Mouse (Mus musculus) liver, adult 2 months (tissue): ENCODE measurements around the gene Rin3. TPM values are rescaled to one million over a fixed set of nuclear protein-coding genes. Genes with fewer than 3 reads are reported as not detected.

Source experiments
- DNase-seq: peaks from one replicate; pipeline ENCODE4 v3.0.0-alpha.2; 2011; ENCODE audit warnings: low read depth, low spot score; ENCODE audit errors: extremely low read depth
- H3K27ac ChIP-seq: fragments of 200-500 bp; replicated peaks from 2 replicates; pipeline ENCODE4 v1.5.1; 2012; ENCODE audit warnings: low read depth, mild to moderate bottlenecking, control low read depth, inconsistent platforms, low read length; ENCODE audit not compliant: insufficient read depth
- H3K27me3 ChIP-seq: fragments of 200-500 bp; 2 replicates; pipeline ENCODE4 v1.6.1; 2012; ENCODE audit warnings: mild to moderate bottlenecking, moderate library complexity, low read length, inconsistent platforms; ENCODE audit not compliant: control insufficient read depth, insufficient read depth
- H3K36me3 ChIP-seq: fragments of 200-500 bp; 2 replicates; pipeline ENCODE4 v1.6.1; 2012; ENCODE audit warnings: low read length, inconsistent platforms; ENCODE audit not compliant: control insufficient read depth, insufficient read depth
- H3K4me1 ChIP-seq: fragments of 200-500 bp; 2 replicates; pipeline ENCODE4 v1.6.1; 2011; ENCODE audit warnings: low read length; ENCODE audit not compliant: control insufficient read depth, insufficient read depth
- H3K4me3 ChIP-seq: fragments of 200-500 bp; 2 replicates; pipeline ENCODE4 v1.5.1; 2011; ENCODE audit warnings: low read depth, mild to moderate bottlenecking, control low read depth, low read length, moderate library complexity; ENCODE audit not compliant: insufficient read depth
- H3K79me2 ChIP-seq: fragments of 200-500 bp; 2 replicates; pipeline ENCODE4 v1.6.1; 2012; ENCODE audit warnings: inconsistent platforms, mild to moderate bottlenecking, low read length, moderate library complexity; ENCODE audit not compliant: control insufficient read depth, insufficient read depth
- H3K9ac ChIP-seq: fragments of 200-500 bp; 2 replicates; pipeline ENCODE4 v1.6.1; 2012; ENCODE audit warnings: low read depth, mild to moderate bottlenecking, control low read depth, inconsistent platforms, low read length
- CTCF ChIP-seq: fragments of 200-500 bp; IDR thresholded peaks from 2 replicates; pipeline ENCODE4 v1.5.1; 2011; ENCODE audit warnings: low read depth, low read length, control low read depth
- POLR2A ChIP-seq: fragments of 200-500 bp; IDR thresholded peaks from 2 replicates; pipeline ENCODE4 v1.6.1; 2011; ENCODE audit warnings: low read length, control low read depth; ENCODE audit not compliant: insufficient read depth; ENCODE audit errors: extremely low read depth
- WGBS: fragments of 180-500 bp; shearing (Covaris S2); methylation state at CpG from one replicate; pipeline ENCODE4 v1.1.7; 2018; 5-methylcytosine and 5-hydroxymethylcytosine counted together
- polyA plus RNA-seq: library from polyadenylated mRNA; depleted of rRNA; stranded (reverse); fragments of >200 nt; gene quantifications from 2 replicates; pipeline ENCODE4 v1.2.3, GENCODE M21; 2012
- total RNA-seq: library from RNA; depleted of rRNA; stranded (reverse); fragments of >200 nt; gene quantifications from 2 replicates; pipeline ENCODE4 v1.2.3, GENCODE M21; 2014

The Rin3 gene
- total and polyA plus RNA-seq, 2 experiments, result 4.9 to 8.4 TPM

DNA sequence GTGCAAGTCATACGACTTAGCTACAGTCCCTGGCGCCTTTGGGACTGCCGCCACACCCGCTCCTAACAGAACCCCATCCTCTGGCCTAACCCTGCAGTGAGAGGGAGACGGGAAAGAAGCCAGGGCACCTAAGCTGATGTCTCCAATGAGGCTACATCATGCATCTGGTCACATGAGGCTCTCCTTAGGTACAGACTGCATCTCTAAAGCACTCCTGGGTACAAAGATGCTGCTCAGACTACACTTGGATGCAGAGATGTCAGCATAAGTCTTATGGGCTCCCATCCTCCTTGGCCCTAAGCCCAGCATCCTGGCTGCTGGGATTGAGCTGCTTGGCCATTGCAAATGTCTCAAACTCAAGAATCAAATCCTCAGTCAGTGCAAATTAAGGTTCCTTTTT lies 146.8 kb downstream of the Rin3 start:
- DNase-seq, result no peak
- 94% methylated on average over 5 of the region's 5 CpGs for WGBS
- Histone ChIP-seq H3K36me3 (no peaks in the 10 kb centered on the region; the same call in 1 of the 2 replicates), H3K79me2 (peaks cover 12% of the 10 kb centered on the region), H3K9ac (no peak overlapping the region), H3K27me3 (no peaks in the 10 kb centered on the region), H3K4me1 (peaks cover 3% of the 10 kb centered on the region; the same call in 1 of the 2 replicates), H3K4me3 (no peak overlapping the region), H3K27ac (no peak overlapping the region)
- no peak for TF ChIP-seq POLR2A
- no peak for TF ChIP-seq CTCF

- Histone ChIP-seq H3K4me3 (no peak overlapping the region), H3K9ac (no peak overlapping the region), H3K27ac (no peak overlapping the region), H3K36me3 (no peaks in the 10 kb centered on the region), H3K4me1 (peaks cover 3% of the 10 kb centered on the region; the same call in 1 of the 2 replicates), H3K27me3 (no peaks in the 10 kb centered on the region), H3K79me2 (peaks cover 12% of the 10 kb centered on the region)
- no peak for DNase-seq
- 90% methylated on average over 4 of the region's 4 CpGs for WGBS
- TF ChIP-seq CTCF (no peak), POLR2A (no peak)
Observed at GRCm38 (mm10) chr12:102430228-102430627, 147.4 kb downstream of the Rin3 start.

GRCm38 (mm10) chr12:102432238-102432637 lies 149.4 kb downstream of the Rin3 start:
- 0 out of 2 replicates have a peak, but pooled peaks cover 2% of the 10 kb centered on the region for H3K4me1 ChIP-seq
- H3K9ac ChIP-seq, result no peak overlapping the region
- H3K27ac ChIP-seq, result no peak overlapping the region; the same call in 1 of the 2 replicates
- no peak for DNase-seq
- no peak for TF ChIP-seq CTCF
- TF ChIP-seq POLR2A, result no peak
- WGBS, result 87% methylated on average over 12 of the region's 12 CpGs
- no peak overlapping the region for H3K4me3 ChIP-seq
- H3K27me3 ChIP-seq, result no peaks in the 10 kb centered on the region
- no peaks in the 10 kb centered on the region for H3K36me3 ChIP-seq
- H3K79me2 ChIP-seq, result peaks cover 15% of the 10 kb centered on the region

- no peak overlapping the region for H3K9ac ChIP-seq
- H3K4me1 ChIP-seq, result 0 out of 2 replicates have a peak, but pooled peaks cover 4% of the 10 kb centered on the region
- peaks cover 15% of the 10 kb centered on the region for H3K79me2 ChIP-seq
- no peak overlapping the region for H3K4me3 ChIP-seq
- WGBS, result 82% methylated on average over 4 of the region's 4 CpGs
- H3K27me3 ChIP-seq, result no peaks in the 10 kb centered on the region
- H3K27ac ChIP-seq, result no peak overlapping the region
- H3K36me3 ChIP-seq, result no peaks in the 10 kb centered on the region
- DNase-seq, result no peak
- TF ChIP-seq CTCF (no peak), POLR2A (no peak)
Observed at GRCm38 (mm10) chr12:102434107-102434506, 151.3 kb downstream of the Rin3 start.

GRCm38 (mm10) chr12:102436939-102437526 lies 154.2 kb downstream of the Rin3 start:
- Histone ChIP-seq H3K9ac (0 out of 2 replicates have a peak overlapping the region, but pooled peaks have one; percentile 8), H3K4me3 (no peak overlapping the region), H3K79me2 (peaks cover 15% of the 10 kb centered on the region), H3K27me3 (no peaks in the 10 kb centered on the region), H3K36me3 (no peaks in the 10 kb centered on the region), H3K27ac (peak overlapping the region; percentile 35), H3K4me1 (peaks cover 4% of the 10 kb centered on the region; the same call in 1 of the 2 replicates)
- TF ChIP-seq CTCF (no peak), POLR2A (no peak)
- WGBS, result 34% methylated on average over 10 of the region's 10 CpGs
- DNase-seq, result peak; percentile 62

- H3K27me3 ChIP-seq, result no peaks in the 10 kb centered on the region
- H3K36me3 ChIP-seq, result no peaks in the 10 kb centered on the region
- H3K4me1 ChIP-seq, result peaks cover 4% of the 10 kb centered on the region; the same call in 1 of the 2 replicates
- no peak for DNase-seq
- peak overlapping the region; percentile 44 for H3K4me3 ChIP-seq
- H3K79me2 ChIP-seq, result peaks cover 8% of the 10 kb centered on the region; the same call in 1 of the 2 replicates
- 75% methylated on average over 5 of the region's 5 CpGs for WGBS
- H3K27ac ChIP-seq, result peak overlapping the region; percentile 52; the same call in 1 of the 2 replicates
- H3K9ac ChIP-seq, result peak overlapping the region; percentile 38
- TF ChIP-seq POLR2A (no peak), CTCF (no peak)
Observed at GRCm38 (mm10) chr12:102437952-102438351, 155.1 kb downstream of the Rin3 start.
